Mouse (Mus musculus): ENCODE measurements at regions not wholly inside any gene's neighbourhood (a gene's known extent, or its start where the extent isn't known, plus 50 kb on each side); places are given as distances from the start of the nearest gene placed in this dataset.

GRCm38 (mm10) chr9:113601451-113601850, 106.6 kb downstream of the Pdcd6ip start:
- no peak for DNase-seq (ENCODE audit: low spot score in 2 of 2)

- no peak for DNase-seq (ENCODE audit: low spot score in 2 of 2)
These were observed 120.8 kb downstream of the Pdcd6ip start for GRCm38 (mm10) chr9:113587260-113587659.

- no peak for DNase-seq (ENCODE audit: low spot score in 2 of 2)
These were observed 121.6 kb downstream of the Pdcd6ip start for GRCm38 (mm10) chr9:113586477-113586876.

GRCm38 (mm10) chr9:113578221-113578620, 129.8 kb downstream of the Pdcd6ip start:
- no peak for DNase-seq (ENCODE audit: low spot score in 2 of 2)

- no peak for DNase-seq (ENCODE audit: low spot score in 2 of 2)
These were observed 139.2 kb downstream of the Pdcd6ip start for GRCm38 (mm10) chr9:113568849-113569248.

- no peak for DNase-seq (ENCODE audit: low spot score in 2 of 2)
These were observed 140.4 kb downstream of the Pdcd6ip start for GRCm38 (mm10) chr9:113567705-113568104.

GRCm38 (mm10) chr9:113566620-113567019, 141.4 kb downstream of the Pdcd6ip start:
- no peak for DNase-seq (ENCODE audit: low spot score in 2 of 2)

- DNase-seq (ENCODE audit: low spot score in 2 of 2) = no peak
These were observed 154.1 kb downstream of the Pdcd6ip start for GRCm38 (mm10) chr9:113553911-113554310.

- DNase-seq (ENCODE audit: low spot score in 2 of 2) = no peak
These were observed 160.6 kb downstream of the Pdcd6ip start for GRCm38 (mm10) chr9:113547458-113547857.

GRCm38 (mm10) chr9:113528586-113528985, 179.5 kb downstream of the Pdcd6ip start:
- peak in 1 of 2 experiments; percentile 25 for DNase-seq (ENCODE audit: low spot score in 2 of 2)

GRCm38 (mm10) chr9:113524307-113524706, 183.8 kb downstream of the Pdcd6ip start:
- no peak for DNase-seq (ENCODE audit: low spot score in 2 of 2)

- no peak for DNase-seq (ENCODE audit: low spot score in 2 of 2)
These were observed 184.9 kb downstream of the Pdcd6ip start for GRCm38 (mm10) chr9:113523173-113523572.

GRCm38 (mm10) chr9:113519727-113520126, 188.3 kb downstream of the Pdcd6ip start:
- DNase-seq (ENCODE audit: low spot score in 2 of 2) = no peak

- no peak for DNase-seq (ENCODE audit: low spot score in 2 of 2)
These were observed 189.6 kb downstream of the Pdcd6ip start for GRCm38 (mm10) chr9:113518482-113518881.

GRCm38 (mm10) chr9:113517756-113518155, 190.3 kb downstream of the Pdcd6ip start:
- no peak for DNase-seq (ENCODE audit: low spot score in 2 of 2)

- no peak for DNase-seq (ENCODE audit: low spot score in 2 of 2)
These were observed 192.4 kb downstream of the Pdcd6ip start for GRCm38 (mm10) chr9:113515703-113516020.

- DNase-seq (ENCODE audit: low spot score in 2 of 2) = no peak
These were observed 193.0 kb downstream of the Pdcd6ip start for GRCm38 (mm10) chr9:113514846-113515702.

- DNase-seq (ENCODE audit: low spot score in 2 of 2) = no peak
These were observed 196.8 kb downstream of the Pdcd6ip start for GRCm38 (mm10) chr9:113511302-113511701.

- DNase-seq (ENCODE audit: low spot score in 2 of 2) = no peak
These were observed 198.7 kb downstream of the Pdcd6ip start for GRCm38 (mm10) chr9:113509368-113509767.

GRCm38 (mm10) chr9:113508821-113509220, 199.2 kb downstream of the Pdcd6ip start:
- DNase-seq (ENCODE audit: low spot score in 2 of 2) = no peak

- no peak for DNase-seq (ENCODE audit: low spot score in 2 of 2)
These were observed 200.2 kb downstream of the Pdcd6ip start for GRCm38 (mm10) chr9:113507561-113508460.

- DNase-seq (ENCODE audit: low spot score in 2 of 2) = no peak
These were observed 208.8 kb downstream of the Pdcd6ip start for GRCm38 (mm10) chr9:113499246-113499645.
